Comparison of ENCODE assay signal across 8 mouse cellular contexts in genomic region chr7:132729093-132729831, GRCm38 (mm10).
DNase-seq lines count a peak whose midpoint lies in the region; TF ChIP-seq lines count a peak whose summit lies in the region.
"Had no signal": no experiment of that assay in that cellular context is flagged by ENCODE, and none has a peak within 500 bp of the region (broad histone marks: within the 10 kb centered on the region; RNA-seq: fewer than 3 reads in every experiment).

No protein-coding gene starts in this region.

- no peaks in the 10 kb centered on the region for H3K9me3 ChIP-seq in CH12.LX (replicated peaks; ENCODE audit: low read length)
- H3K9me3 ChIP-seq: limb, embryonic 12.5 days had no signal

- TF ChIP-seq CTCF in CH12.LX (conservative IDR thresholded peaks at IDR 0.05 in 1 of 2, IDR thresholded peaks at IDR 0.05 in 1 of 2; ENCODE audit: low read depth in 2 of 2, low read length in 2 of 2), result no peak

- in situ Hi-C loops in CH12.LX (cut with MboI; ENCODE audit: low pct_ligation_motif_present, low pct_unique_long_range_greater_than_20kb, low sequenced_read_pairs), result no loop called here

- TF ChIP-seq POLR2A in CH12.LX (IDR thresholded peaks at IDR 0.05; ENCODE audit: low read depth, low read length), result peak; percentile 51; the same call in 1 of the 2 replicates

- peak overlapping the region; percentile 77 for H3K27ac ChIP-seq in CH12.LX (ENCODE audit: insufficient read depth, low read depth)
- H3K27ac ChIP-seq: limb, embryonic 12.5 days had no signal

- no peak overlapping the region for H3K4me3 ChIP-seq in CH12.LX (replicated peaks in 1 of 3; ENCODE audit: low read depth in 2 of 3, low read length in 2 of 3, poor library complexity in 1 of 3)
- H3K4me3 ChIP-seq: limb, embryonic 12.5 days had no signal

- peaks cover 31 to 72% of the 10 kb centered on the region in 2 experiments for H3K4me1 ChIP-seq in CH12.LX (ENCODE audit: control insufficient read depth in 1 of 2, insufficient read depth in 2 of 2)

- no peaks in the 10 kb centered on the region for H3K27me3 ChIP-seq in CH12.LX (replicated peaks)
- H3K27me3 ChIP-seq: limb, embryonic 12.5 days had no signal

- H3K36me3 ChIP-seq in CH12.LX (replicated peaks in 1 of 2; ENCODE audit: control insufficient read depth in 1 of 2, insufficient read depth in 1 of 2, low read length in 1 of 2), result peaks cover 10 to 79% of the 10 kb centered on the region in 2 experiments

- no peaks in the 10 kb centered on the region for H3K79me2 ChIP-seq in CH12.LX (replicated peaks; ENCODE audit: control insufficient read depth, extremely low read depth, insufficient read depth, poor library complexity, severe bottlenecking)

- dilution Hi-C loops in CH12.LX (cut with MboI; ENCODE audit: extremely low pct_ligation_motif_present, extremely low pct_unique_long_range_greater_than_20kb, low sequenced_read_pairs), result no loop called here

- TF ChIP-seq EP300 in CH12.LX (IDR thresholded peaks at IDR 0.05; ENCODE audit: low read length), result peak; percentile 55

- DNase-seq in 3T3-L1 (ENCODE audit: low read depth, low spot score), result peak; percentile 50
- DNase-seq in CH12.LX (ENCODE audit: extremely low read depth), result peak; percentile 68
- DNase-seq in kidney, adult 9 months, result peak; percentile 72
- DNase-seq in lung, postnatal 25 days (ENCODE audit: low spot score), result peak; percentile 63
- DNase-seq in embryo, embryonic 10 days (ENCODE audit: low spot score), result no peak
- DNase-seq in embryo, embryonic 9.5 days (ENCODE audit: extremely low spot score), result no peak
- no peak for DNase-seq in layer of hippocampus, adult 9-11 months

- H3K4me2 ChIP-seq in CH12.LX (ENCODE audit: insufficient read depth, low read depth, poor library complexity, severe bottlenecking), result no peak overlapping the region
- H3K4me2 ChIP-seq: limb, embryonic 12.5 days had no signal

- no peak; the same call in 1 of the 2 replicates for TF ChIP-seq RAD21 in CH12.LX (IDR thresholded peaks at IDR 0.05; ENCODE audit: low read depth, low read length)

- H3K9ac ChIP-seq in CH12.LX (ENCODE audit: insufficient read depth, low read depth), result peak overlapping the region; percentile 47
- H3K9ac ChIP-seq: limb, embryonic 12.5 days had no signal

TF ChIP-seq in CH12.LX, 34 proteins besides CTCF, POLR2A, EP300 and RAD21:
- TF ChIP-seq MEF2A (IDR thresholded peaks at IDR 0.05; ENCODE audit: borderline replicate concordance, low read depth, low read length), result peak; percentile 50; the same call in 1 of the 2 replicates
- TF ChIP-seq SMC3 (IDR thresholded peaks at IDR 0.05; ENCODE audit: low read depth, low read length), result no peak
- peak; percentile 83 for TF ChIP-seq MYC (IDR thresholded peaks at IDR 0.05; ENCODE audit: low read depth, low read length)
- TF ChIP-seq ZC3H11A (IDR thresholded peaks at IDR 0.05; ENCODE audit: low read depth, low read length), result no peak
- TF ChIP-seq CHD1 (IDR thresholded peaks at IDR 0.05; ENCODE audit: low read depth, low read length), result peak; percentile 99
- TF ChIP-seq USF2 (conservative IDR thresholded peaks at IDR 0.05; ENCODE audit: low read depth, low read length), result no peak
- peak; percentile 34; the same call in 1 of the 2 replicates for TF ChIP-seq BHLHE40 (IDR thresholded peaks at IDR 0.05; ENCODE audit: low read depth, low read length)
- peak; percentile 57; the same call in 1 of the 2 replicates for TF ChIP-seq ETS1 (conservative IDR thresholded peaks at IDR 0.05; ENCODE audit: low read depth, low read length)
- peak; percentile 91 for TF ChIP-seq TCF12 (IDR thresholded peaks at IDR 0.05; ENCODE audit: low read depth, low read length)
- peak; percentile 66 for TF ChIP-seq NRF1 (IDR thresholded peaks at IDR 0.05; ENCODE audit: low read depth, low read length)
- 0 out of 2 replicates have a peak, but pooled peaks have one; percentile 67 for TF ChIP-seq MAZ (IDR thresholded peaks at IDR 0.05; ENCODE audit: low read depth, low read length)
- no peak for TF ChIP-seq HCFC1 (IDR thresholded peaks at IDR 0.05; ENCODE audit: low read depth, low read length)
- TF ChIP-seq MXI1 (IDR thresholded peaks at IDR 0.05; ENCODE audit: low read depth, low read length), result peak; percentile 82
- no peak for TF ChIP-seq RCOR1 (conservative IDR thresholded peaks at IDR 0.05; ENCODE audit: low read depth, low read length)
- TF ChIP-seq E2F4 (IDR thresholded peaks at IDR 0.05; ENCODE audit: insufficient replicate concordance, low read depth, low read length), result no peak
- peak; percentile 74 for TF ChIP-seq SIN3A (IDR thresholded peaks at IDR 0.05; ENCODE audit: low read length)
- TF ChIP-seq KAT2A (IDR thresholded peaks at IDR 0.05; ENCODE audit: insufficient replicate concordance, low read length), result no peak
- TF ChIP-seq GABPA (IDR thresholded peaks at IDR 0.05; ENCODE audit: insufficient replicate concordance, low read depth, low read length), result no peak
- TF ChIP-seq IRF4 (IDR thresholded peaks at IDR 0.05; ENCODE audit: low read depth, low read length), result peak; percentile 47; the same call in 1 of the 2 replicates
- no peak for TF ChIP-seq MAFK (IDR thresholded peaks at IDR 0.05; ENCODE audit: insufficient replicate concordance, low read length)
- peak; percentile 66; the same call in 1 of the 2 replicates for TF ChIP-seq MAX (IDR thresholded peaks at IDR 0.05; ENCODE audit: low read length)

Comparison
In these comparisons a context has a peak if more than half of its experiments do, and no peak if none do; other contexts are left out.
1. DNase-seq: peak in 3T3-L1 (single experiment), CH12.LX (single experiment), kidney, adult 9 months (single experiment) and lung, postnatal 25 days (single experiment); none in embryo, embryonic 10 days (single experiment), embryo, embryonic 9.5 days (single experiment) and layer of hippocampus, adult 9-11 months (single experiment).